Mouse (Mus musculus) monocyte, adult 5-6 weeks (primary cell): ENCODE results near the gene Rgs9bp. TPM values are rescaled to one million over a fixed set of nuclear protein-coding genes. Genes with fewer than 3 reads are reported as not detected.
"Not testable (repeated sequence)": the region's sequence is repeated elsewhere in the genome, so short reads cannot be mapped to it uniquely, and the experiment has no call there.

Source experiments
- ATAC-seq: fragments of 153-309, 156-312 bp; replicated peaks from 2 replicates; pipeline ENCODE4 v1.8.0; 2017; ENCODE audit warnings: mild to moderate bottlenecking; ENCODE audit not compliant: low TSS enrichment, insufficient number of reproducible peaks, severe bottlenecking, poor library complexity, low FRiP score
- total RNA-seq: library from RNA; stranded (forward); fragments of 200-1000, 200-491, 200-594 nt; gene quantifications from 3 replicates; pipeline ENCODE4 v1.2.3, GENCODE M21; 2017

Gene Rgs9bp
- total RNA-seq, 1 experiment from 2014 or later = not detected

DNA sequence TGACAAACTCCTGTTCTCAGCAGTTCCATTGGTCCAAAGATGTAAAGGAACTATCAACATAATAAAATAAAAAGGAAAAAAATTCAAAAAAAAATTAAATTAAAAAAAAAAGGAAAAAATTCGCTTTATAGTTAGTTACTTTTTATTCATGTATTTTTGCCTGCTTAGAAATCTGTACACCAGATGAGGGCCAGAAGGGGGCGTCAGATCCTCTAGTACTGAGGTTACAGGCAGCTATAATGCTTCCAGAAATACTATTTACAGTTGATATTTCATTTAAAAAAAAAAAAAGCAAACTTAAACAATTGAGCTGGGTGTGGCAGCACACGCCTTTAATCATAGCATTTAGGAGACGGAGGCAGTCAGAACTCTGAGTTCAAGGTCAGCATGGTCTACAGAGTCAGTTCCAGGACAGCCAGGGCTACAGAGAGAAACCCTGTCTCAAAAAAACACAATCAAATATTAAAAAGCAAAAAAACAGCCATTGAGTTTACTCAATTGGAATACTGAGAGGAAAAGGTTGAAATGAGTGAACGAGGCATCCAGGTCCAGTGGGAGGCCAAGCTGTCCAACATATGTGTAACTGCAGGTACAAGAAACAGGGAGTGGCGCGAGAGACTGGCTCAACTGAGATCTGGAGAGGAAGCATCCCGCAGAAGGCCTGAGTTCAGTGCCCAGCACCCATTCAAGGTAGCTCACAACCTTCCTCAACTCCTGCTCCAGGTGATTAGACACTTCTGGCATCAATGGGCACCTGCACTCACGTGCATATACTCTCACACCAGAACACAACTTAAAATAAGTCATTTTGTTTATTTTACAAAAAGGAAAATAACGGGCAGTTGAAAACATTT, 31.4 kb downstream of the Rgs9bp start:
- no peak for ATAC-seq

DNA sequence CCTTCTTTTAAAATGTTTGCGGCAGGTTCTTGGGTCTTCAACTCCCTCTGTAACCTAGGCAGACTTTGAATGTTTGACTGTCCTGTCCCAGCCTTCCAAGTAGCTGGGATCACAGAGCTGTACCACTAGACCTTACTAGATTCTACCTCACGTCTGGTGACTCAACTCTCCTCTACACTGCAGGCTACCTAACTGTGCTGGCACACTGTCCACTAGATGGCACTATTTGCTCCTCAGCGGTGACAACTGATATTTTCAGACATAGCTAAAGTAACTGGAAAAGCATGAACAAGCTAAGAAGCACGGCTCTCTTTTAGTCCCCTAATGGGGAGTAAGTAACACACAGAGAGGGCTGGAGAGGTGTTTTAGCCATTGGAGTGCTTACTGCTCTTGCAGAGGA, 39.5 kb downstream of the Rgs9bp start:
- peak; percentile 69; the same call in 1 of the 2 replicates for ATAC-seq

DNA sequence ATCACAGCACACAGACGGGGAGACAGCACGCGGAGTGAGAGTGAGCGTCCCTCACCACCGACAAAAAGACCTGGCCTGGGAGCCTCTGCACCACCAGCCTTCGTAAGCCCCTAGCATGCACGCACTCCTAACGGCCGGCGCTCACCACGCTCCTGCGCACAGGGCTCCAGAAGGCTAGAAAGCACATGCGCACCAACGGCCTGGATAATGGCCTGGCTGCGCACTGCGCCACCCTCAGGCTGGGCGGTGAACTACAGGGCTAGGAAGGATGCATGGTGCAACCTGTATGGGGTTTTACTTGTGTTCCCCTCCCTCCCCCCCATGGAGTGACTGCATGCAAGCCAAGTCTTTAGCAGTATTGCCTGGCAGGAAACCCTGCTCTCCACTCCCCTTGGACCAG, 47.8 kb downstream of the Rgs9bp start, which contains the start of gene Tdrd12:
TSS of gene Tdrd12 (minus strand) at position 184 of the 400 bp plus-strand sequence.
- ATAC-seq = no peak

DNA sequence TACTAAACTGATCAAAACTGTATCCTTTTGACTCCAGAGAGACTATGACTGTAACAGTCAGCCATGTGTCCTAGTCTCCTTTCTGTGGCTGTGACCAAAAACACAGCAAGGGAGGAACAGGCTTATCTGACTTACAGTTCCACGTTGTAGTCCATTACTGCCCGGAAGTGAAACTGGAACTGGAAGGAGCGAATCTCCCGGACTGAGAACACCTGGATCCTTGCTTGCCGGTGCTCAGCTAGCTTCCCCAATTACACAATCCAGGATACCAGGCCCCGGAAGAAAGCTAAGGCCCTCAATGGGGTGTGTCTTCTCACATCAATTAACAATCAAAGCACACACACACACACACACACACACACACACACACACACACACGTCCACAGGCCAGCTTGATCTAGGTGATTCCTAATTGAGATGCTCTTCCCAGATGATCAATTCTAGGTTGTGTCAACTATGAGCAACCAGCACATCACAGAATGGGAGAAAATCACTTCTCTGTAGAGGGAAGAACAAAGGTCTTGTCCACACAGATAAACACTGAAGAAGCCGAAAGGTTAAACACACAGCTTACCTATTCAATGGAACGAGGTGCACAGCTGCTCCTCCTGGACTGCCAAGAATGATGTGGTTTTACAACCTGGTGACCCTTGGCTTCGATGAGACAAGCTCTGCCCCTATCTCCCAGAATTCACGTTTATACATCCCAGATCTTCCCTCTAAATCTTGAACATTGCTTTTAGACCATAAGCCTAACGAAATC, 49.5 kb downstream of the Rgs9bp start:
- no peak for ATAC-seq

DNA sequence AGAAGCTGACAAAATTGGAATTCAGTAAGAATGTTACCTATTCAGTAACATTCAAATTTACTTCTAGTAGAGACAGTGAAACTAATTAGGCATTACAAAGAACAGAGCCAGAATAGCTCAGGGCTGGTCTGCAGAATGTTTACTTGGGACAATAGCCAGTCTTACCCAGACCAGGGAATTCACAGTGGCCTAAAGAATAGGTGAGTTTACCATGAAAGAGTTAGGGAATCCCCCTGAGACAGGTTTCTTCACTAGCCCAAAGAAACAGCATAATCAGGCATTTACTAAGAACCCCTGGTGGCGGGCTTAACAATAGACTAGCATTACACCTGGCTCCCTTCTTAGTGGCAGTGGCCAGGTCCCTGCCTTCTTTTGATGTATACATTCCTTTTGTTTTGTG, 54.8 kb downstream of the Rgs9bp start:
- ATAC-seq = not testable (repeated sequence)

DNA sequence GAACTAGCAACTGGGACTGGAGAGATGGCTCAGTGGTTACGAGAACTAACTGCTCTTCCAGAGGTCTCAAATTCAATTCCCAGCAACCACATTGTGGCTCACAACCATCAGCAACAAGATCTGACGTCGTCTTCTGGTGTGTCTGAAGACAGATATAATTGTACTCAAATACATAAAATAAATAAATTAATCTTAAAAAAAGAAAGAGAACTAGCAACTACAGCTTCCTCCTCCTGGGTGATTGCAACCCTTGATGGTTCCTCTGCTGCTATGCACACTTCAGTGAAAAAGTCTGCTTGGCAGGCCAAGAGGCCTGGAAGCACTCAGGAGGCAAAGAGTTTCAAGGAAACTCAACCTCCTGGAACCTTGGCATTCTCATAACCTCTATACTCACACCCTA, 55.4 kb downstream of the Rgs9bp start:
- no peak for ATAC-seq

Other genes with a start within 250 kb of the Rgs9bp start
- gene Faap24, start 188.7 kb downstream of the Rgs9bp start, total RNA-seq = 1.8 to 11.2 TPM (median 9.2 TPM) in 3 replicates
- 10.7 to 21.7 TPM (median 11.2 TPM) in 3 replicates for gene Cep89, start 188.5 kb downstream of the Rgs9bp start, total RNA-seq
- gene Slc7a9, start 136.8 kb downstream of the Rgs9bp start, total RNA-seq = not detected in 3 replicates
- not detected in 3 replicates for gene Tdrd12, start 47.8 kb downstream of the Rgs9bp start, total RNA-seq
- 15.7 to 30.9 TPM (median 21.0 TPM) in 3 replicates for gene Nudt19, start 29.3 kb downstream of the Rgs9bp start, total RNA-seq
- 22.5 to 37.8 TPM (median 27.3 TPM) in 3 replicates for gene Ankrd27, start 662 bp upstream of the Rgs9bp start, total RNA-seq
- 74.9 to 102 TPM (median 79.3 TPM) in 3 replicates for gene Pdcd5, start 61.9 kb upstream of the Rgs9bp start, total RNA-seq
- 5.0 to 14.2 TPM (median 9.7 TPM) in 3 replicates for gene Dpy19l3, start 168.9 kb upstream of the Rgs9bp start, total RNA-seq
- 5.0 to 16.1 TPM (median 9.2 TPM) in 3 replicates for gene Zfp507, start 217.4 kb upstream of the Rgs9bp start, total RNA-seq